Mouse (Mus musculus) brain, embryonic 14.5 days (tissue): ENCODE measurements at regions not wholly inside any gene's neighbourhood (a gene's known extent, or its start where the extent isn't known, plus 50 kb on each side); places are given as distances from the start of the nearest gene placed in this dataset.

Experiments used
- CTCF ChIP-seq: fragments of 200-500 bp; IDR thresholded peaks from 2 replicates; pipeline ENCODE4 v1.5.1; 2012; ENCODE audit warnings: inconsistent platforms, mild to moderate bottlenecking, moderate library complexity, borderline replicate concordance; ENCODE audit not compliant: insufficient read depth, insufficient read length; ENCODE audit errors: extremely low read depth
- POLR2A ChIP-seq: fragments of 200-500 bp; IDR thresholded peaks from 2 replicates; pipeline ENCODE4 v1.6.1; 2012; ENCODE audit warnings: mild to moderate bottlenecking, inconsistent platforms, borderline replicate concordance; ENCODE audit not compliant: poor library complexity, insufficient read depth, insufficient read length, severe bottlenecking; ENCODE audit errors: extremely low read depth

- TF ChIP-seq CTCF (no peak), POLR2A (no peak)
Measured at GRCm38 (mm10) chr6:99889055-99889454, 162.9 kb upstream of the Prok2 start.
